Mouse (Mus musculus) midbrain, embryonic 11.5 days (tissue): ENCODE data around the gene Lcmt1. TPM values are rescaled to one million over a fixed set of nuclear protein-coding genes. Genes with fewer than 3 reads are reported as not detected.

Experiments
- ATAC-seq: fragments of 200-750 bp; cut with Nextera tagmentation; 2 replicates; pipeline ENCODE4 v1.8.0; 2017; ENCODE audit warnings: moderate TSS enrichment, moderate library complexity; ENCODE audit not compliant: low FRiP score
- DNase-seq: peaks from one replicate; pipeline ENCODE4 v3.0.0; 2015; ENCODE audit warnings: low spot score; ENCODE audit errors: missing footprints
- H3K27ac ChIP-seq: fragments of 300-500 bp; sonication (generic); 2 replicates; pipeline ENCODE4 v1.5.1; 2014; ENCODE audit warnings: low read depth, low read length
- H3K27me3 ChIP-seq: fragments of 300-500 bp; sonication (generic); 2 replicates; pipeline ENCODE4 v1.6.1; 2014; ENCODE audit warnings: mild to moderate bottlenecking, low read length, moderate library complexity, mixed read lengths; ENCODE audit not compliant: control insufficient read depth, insufficient read depth
- H3K36me3 ChIP-seq: fragments of 300-500 bp; sonication (generic); 2 replicates; pipeline ENCODE4 v1.6.1; 2014; ENCODE audit warnings: mild to moderate bottlenecking, low read length, moderate library complexity, mixed read lengths; ENCODE audit not compliant: control insufficient read depth, insufficient read depth
- H3K4me1 ChIP-seq: fragments of 300-500 bp; sonication (generic); 2 replicates; pipeline ENCODE4 v1.6.1; 2014; ENCODE audit warnings: low read length; ENCODE audit not compliant: control insufficient read depth, insufficient read depth
- H3K4me2 ChIP-seq: fragments of 300-500 bp; sonication (generic); 2 replicates; pipeline ENCODE4 v1.6.1; 2014; ENCODE audit warnings: mild to moderate bottlenecking, moderate library complexity
- H3K4me3 ChIP-seq: fragments of 300-500 bp; sonication (generic); 2 replicates; pipeline ENCODE4 v1.5.1; 2014; ENCODE audit warnings: low read depth, low read length
- H3K9ac ChIP-seq: fragments of 300-500 bp; sonication (generic); 2 replicates; pipeline ENCODE4 v1.6.1; 2014; ENCODE audit warnings: low read length
- H3K9me3 ChIP-seq: fragments of 300-500 bp; sonication (generic); 2 replicates; pipeline ENCODE4 v1.6.1; 2016; ENCODE audit warnings: low read length; ENCODE audit not compliant: control insufficient read depth
- WGBS: fragments of 180-500 bp; shearing (Covaris S2); extraction: QIAGEN DNeasy Blood & Tissue Kit; methylation state at CpG from one replicate; pipeline ENCODE4 v1.1.7; 2014; 5-methylcytosine and 5-hydroxymethylcytosine counted together
- polyA plus RNA-seq: library from polyadenylated mRNA; unstranded; fragments of >200 nt; fragmentation: Nextera tagmentation; extraction: Ambion mirVana; gene quantifications from 2 replicates; pipeline ENCODE4 v1.2.1, GENCODE M21; 2014

Lcmt1 gene
- polyA plus RNA-seq, 1 experiment from 2014 or later = 68.7 TPM

GRCm38 (mm10) chr7:123424281-123424680, 54.7 kb downstream of the Lcmt1 start:
- Histone ChIP-seq H3K27me3 (no peaks in the 10 kb centered on the region), H3K9me3 (no peaks in the 10 kb centered on the region), H3K27ac (no peak overlapping the region), H3K4me2 (no peak overlapping the region), H3K4me1 (no peaks in the 10 kb centered on the region), H3K36me3 (peaks cover 3% of the 10 kb centered on the region; the same call in 1 of the 2 replicates), H3K4me3 (no peak overlapping the region), H3K9ac (no peak overlapping the region)
- no peak for ATAC-seq
- DNase-seq = no peak
- 96% methylated on average over 6 of the region's 6 CpGs for WGBS

DNA sequence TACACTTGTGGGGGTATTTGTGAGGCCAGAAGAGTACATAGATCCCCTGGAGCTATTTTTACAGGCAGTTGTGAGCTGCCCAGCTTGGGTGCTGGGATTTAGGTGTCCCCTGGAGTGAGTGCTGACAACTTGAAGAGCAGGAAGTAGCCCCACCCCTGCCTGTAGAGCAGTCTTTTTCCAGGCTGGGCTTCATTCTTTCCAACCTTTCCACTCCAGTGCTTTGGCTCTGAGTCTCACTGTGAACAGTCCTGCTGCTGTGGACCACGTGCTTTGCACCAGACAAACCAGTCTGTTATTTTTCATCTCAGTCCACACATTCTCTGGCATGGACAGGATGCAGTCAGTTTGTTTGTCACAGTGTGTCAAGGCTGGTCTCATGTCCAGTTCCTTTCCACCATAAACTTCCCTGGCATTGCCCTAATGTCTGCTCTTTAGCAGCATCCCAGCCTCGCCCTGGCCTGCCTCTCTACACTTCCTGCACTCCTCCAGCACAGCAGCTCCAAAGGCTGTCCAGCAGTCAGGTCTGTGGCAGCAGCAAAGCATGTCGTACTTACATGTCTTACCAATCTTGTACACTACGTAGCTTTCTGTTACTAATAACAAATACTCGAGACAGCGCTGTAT, 55.7 kb downstream of the Lcmt1 start:
- no peak overlapping the region for H3K27ac ChIP-seq
- no peak for DNase-seq
- H3K36me3 ChIP-seq = peaks cover 3% of the 10 kb centered on the region; the same call in 1 of the 2 replicates
- WGBS = 87% methylated on average over 6 of the region's 6 CpGs
- no peak for ATAC-seq
- no peak overlapping the region for H3K4me3 ChIP-seq
- H3K9me3 ChIP-seq = no peaks in the 10 kb centered on the region
- no peaks in the 10 kb centered on the region for H3K27me3 ChIP-seq
- no peak overlapping the region for H3K4me2 ChIP-seq
- no peaks in the 10 kb centered on the region for H3K4me1 ChIP-seq
- no peak overlapping the region for H3K9ac ChIP-seq

- ATAC-seq = no peak
- no peaks in the 10 kb centered on the region; the same call in 1 of the 2 replicates for H3K36me3 ChIP-seq
- no peaks in the 10 kb centered on the region for H3K9me3 ChIP-seq
- H3K27me3 ChIP-seq = no peaks in the 10 kb centered on the region
- H3K27ac ChIP-seq = no peak overlapping the region
- no peak overlapping the region for H3K4me3 ChIP-seq
- DNase-seq = no peak
- 91% methylated on average over 8 of the region's 8 CpGs for WGBS
- H3K4me2 ChIP-seq = no peak overlapping the region
- H3K4me1 ChIP-seq = no peaks in the 10 kb centered on the region
- no peak overlapping the region for H3K9ac ChIP-seq
Measured at GRCm38 (mm10) chr7:123429624-123430410, 60.2 kb downstream of the Lcmt1 start.

GRCm38 (mm10) chr7:123430411-123430705, 60.8 kb downstream of the Lcmt1 start:
- H3K9ac ChIP-seq = no peak overlapping the region
- ATAC-seq = no peak
- H3K4me2 ChIP-seq = no peak overlapping the region
- no peak overlapping the region for H3K27ac ChIP-seq
- DNase-seq = no peak
- H3K27me3 ChIP-seq = no peaks in the 10 kb centered on the region
- 86% methylated on average over 4 of the region's 4 CpGs for WGBS
- no peak overlapping the region for H3K4me3 ChIP-seq
- no peaks in the 10 kb centered on the region for H3K9me3 ChIP-seq
- H3K36me3 ChIP-seq = no peaks in the 10 kb centered on the region; the same call in 1 of the 2 replicates
- no peaks in the 10 kb centered on the region for H3K4me1 ChIP-seq

- Histone ChIP-seq H3K27ac (no peak overlapping the region), H3K4me1 (no peaks in the 10 kb centered on the region), H3K4me3 (no peak overlapping the region), H3K9me3 (no peaks in the 10 kb centered on the region), H3K9ac (no peak overlapping the region), H3K36me3 (no peaks in the 10 kb centered on the region; the same call in 1 of the 2 replicates), H3K27me3 (no peaks in the 10 kb centered on the region), H3K4me2 (no peak overlapping the region)
- 71% methylated on average over 4 of the region's 4 CpGs for WGBS
- DNase-seq (no peak), ATAC-seq (no peak)
Measured at GRCm38 (mm10) chr7:123431206-123431605, 61.6 kb downstream of the Lcmt1 start.

- ATAC-seq (no peak), DNase-seq (no peak)
- H3K9me3 ChIP-seq = no peaks in the 10 kb centered on the region
- 89% methylated on average over 1 of the region's 1 CpGs for WGBS
- H3K27me3 ChIP-seq = no peaks in the 10 kb centered on the region
- no peak overlapping the region for H3K27ac ChIP-seq
- no peak overlapping the region for H3K9ac ChIP-seq
- no peak overlapping the region for H3K4me2 ChIP-seq
- H3K4me3 ChIP-seq = no peak overlapping the region
- H3K4me1 ChIP-seq = no peaks in the 10 kb centered on the region
- no peaks in the 10 kb centered on the region for H3K36me3 ChIP-seq
Measured at GRCm38 (mm10) chr7:123442079-123442478, 72.5 kb downstream of the Lcmt1 start.

DNA sequence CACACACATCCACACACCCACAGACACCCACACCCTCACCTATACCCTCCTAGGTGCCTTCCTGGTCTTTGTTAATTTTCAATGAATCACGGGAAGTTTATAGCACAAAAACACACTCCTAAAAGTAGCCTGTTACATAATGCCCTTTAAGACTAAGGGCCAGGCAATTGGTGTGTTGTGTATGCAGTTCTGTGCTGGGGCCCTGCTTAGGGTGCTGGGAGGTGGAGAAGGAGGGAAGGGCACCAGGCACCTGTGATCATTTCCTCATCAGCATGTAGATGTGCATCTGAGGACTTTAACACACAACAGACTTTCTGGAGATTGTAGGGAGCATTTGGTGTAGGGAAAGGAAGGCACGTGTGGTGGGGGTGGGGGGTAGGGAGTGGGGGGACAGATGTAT, 79.2 kb downstream of the Lcmt1 start:
- H3K4me1 ChIP-seq = no peaks in the 10 kb centered on the region
- DNase-seq (no peak), ATAC-seq (no peak)
- no peaks in the 10 kb centered on the region for H3K36me3 ChIP-seq
- WGBS = 93% methylated on average over 2 of the region's 2 CpGs
- H3K4me3 ChIP-seq = no peak overlapping the region
- no peak overlapping the region for H3K4me2 ChIP-seq
- no peak overlapping the region for H3K27ac ChIP-seq
- no peaks in the 10 kb centered on the region for H3K9me3 ChIP-seq
- H3K27me3 ChIP-seq = no peaks in the 10 kb centered on the region
- H3K9ac ChIP-seq = no peak overlapping the region

GRCm38 (mm10) chr7:123449676-123450075, 80.1 kb downstream of the Lcmt1 start:
- H3K27ac ChIP-seq = no peak overlapping the region
- no peak overlapping the region for H3K9ac ChIP-seq
- WGBS = 72% methylated on average over 10 of the region's 10 CpGs
- ATAC-seq = no peak
- no peaks in the 10 kb centered on the region for H3K9me3 ChIP-seq
- H3K4me1 ChIP-seq = no peaks in the 10 kb centered on the region
- H3K4me2 ChIP-seq = no peak overlapping the region
- H3K27me3 ChIP-seq = no peaks in the 10 kb centered on the region
- no peak overlapping the region for H3K4me3 ChIP-seq
- H3K36me3 ChIP-seq = no peaks in the 10 kb centered on the region
- no peak for DNase-seq

- 90% methylated on average over 2 of the region's 2 CpGs for WGBS
- Histone ChIP-seq H3K27ac (no peak overlapping the region), H3K4me2 (no peak overlapping the region), H3K4me3 (no peak overlapping the region), H3K27me3 (no peaks in the 10 kb centered on the region), H3K9me3 (no peaks in the 10 kb centered on the region), H3K4me1 (no peaks in the 10 kb centered on the region), H3K9ac (no peak overlapping the region), H3K36me3 (no peaks in the 10 kb centered on the region)
- DNase-seq = no peak
- no peak for ATAC-seq
Measured at GRCm38 (mm10) chr7:123450515-123450914, 80.9 kb downstream of the Lcmt1 start.
